Mouse (Mus musculus): ENCODE data around the gene Ikzf3. TPM values are rescaled to one million over a fixed set of nuclear protein-coding genes. Genes with fewer than 3 reads are reported as not detected.
A peak's percentile ranks its signal among the peaks of the same experiment; 100 is the strongest.

The Ikzf3 gene
- polyA plus RNA-seq, 1 experiment from 2014 or later: 0.73 TPM

- Histone ChIP-seq H3K4me2 (replicated peaks; ENCODE audit: low read depth, low read length) (peak overlapping the region; percentile 46), H3K4me3 (ENCODE audit: low read length) (peak overlapping the region; percentile 36; the same call in 1 of the 2 replicates), H3K27me3 (ENCODE audit: control insufficient read depth, insufficient read depth, low read length) (peaks cover 14% of the 10 kb centered on the region; the same call in 1 of the 2 replicates)
These were observed 95.7 kb downstream of the Ikzf3 start for GRCm38 (mm10) chr11:98449921-98450771.

GRCm38 (mm10) chr11:98449419-98449818 is 96.4 kb downstream of the Ikzf3 start:
- Histone ChIP-seq H3K4me1 (ENCODE audit: control insufficient read depth, insufficient read depth, low read length) (peaks cover 12% of the 10 kb centered on the region), H3K4me2 (replicated peaks; ENCODE audit: low read depth, low read length) (peak overlapping the region; percentile 46), H3K9ac (ENCODE audit: low read depth, low read length) (peak overlapping the region; percentile 32; the same call in 1 of the 2 replicates), H3K36me3 (ENCODE audit: control insufficient read depth, insufficient read depth, low read length) (peaks cover 25% of the 10 kb centered on the region; the same call in 1 of the 2 replicates), H3K27ac (ENCODE audit: low read depth, low read length) (no peak overlapping the region), H3K27me3 (ENCODE audit: control insufficient read depth, insufficient read depth, low read length) (peaks cover 14% of the 10 kb centered on the region; the same call in 1 of the 2 replicates), H3K9me3 (ENCODE audit: control insufficient read depth, low read length) (no peaks in the 10 kb centered on the region), H3K4me3 (ENCODE audit: low read length) (peak overlapping the region; percentile 36)
- ATAC-seq (ENCODE audit: low FRiP score, low TSS enrichment): no peak
- WGBS: 78% methylated on average over 3 of the region's 3 CpGs

More at GRCm38 (mm10) chr11:98449921-98450771, 95.7 kb downstream of the Ikzf3 start:
- Histone ChIP-seq H3K9ac (ENCODE audit: low read depth, low read length) (0 out of 2 replicates have a peak overlapping the region, but pooled peaks have one; percentile 32), H3K4me1 (ENCODE audit: control insufficient read depth, insufficient read depth, low read length) (peaks cover 12% of the 10 kb centered on the region), H3K36me3 (ENCODE audit: control insufficient read depth, insufficient read depth, low read length) (peaks cover 32% of the 10 kb centered on the region; the same call in 1 of the 2 replicates), H3K9me3 (ENCODE audit: control insufficient read depth, low read length) (no peaks in the 10 kb centered on the region), H3K27ac (ENCODE audit: low read depth, low read length) (no peak overlapping the region)
- WGBS: 82% methylated on average over 20 of the region's 20 CpGs
- no peak for ATAC-seq (ENCODE audit: low FRiP score, low TSS enrichment)

GRCm38 (mm10) chr11:98448191-98448790 is 97.5 kb downstream of the Ikzf3 start:
- Histone ChIP-seq H3K36me3 (ENCODE audit: control insufficient read depth, insufficient read depth, low read length) (peaks cover 17% of the 10 kb centered on the region; the same call in 1 of the 2 replicates), H3K4me1 (ENCODE audit: control insufficient read depth, insufficient read depth, low read length) (peaks cover 12% of the 10 kb centered on the region), H3K9ac (ENCODE audit: low read depth, low read length) (peak overlapping the region; percentile 53; the same call in 1 of the 2 replicates), H3K9me3 (ENCODE audit: control insufficient read depth, low read length) (no peaks in the 10 kb centered on the region), H3K4me2 (replicated peaks; ENCODE audit: low read depth, low read length) (peak overlapping the region; percentile 46), H3K27me3 (ENCODE audit: control insufficient read depth, insufficient read depth, low read length) (peaks cover 14% of the 10 kb centered on the region; the same call in 1 of the 2 replicates), H3K27ac (ENCODE audit: low read depth, low read length) (peak overlapping the region; percentile 93), H3K4me3 (ENCODE audit: low read length) (peak overlapping the region; percentile 41)
- 28% methylated on average over 13 of the region's 13 CpGs for WGBS
- ATAC-seq (ENCODE audit: low FRiP score, low TSS enrichment): peak; percentile 24; the same call in 1 of the 2 replicates

GRCm38 (mm10) chr11:98447475-98447834 is 98.4 kb downstream of the Ikzf3 start:
- peak overlapping the region; percentile 93 for H3K27ac ChIP-seq (ENCODE audit: low read depth, low read length)
- peaks cover 12% of the 10 kb centered on the region; the same call in 1 of the 2 replicates for H3K36me3 ChIP-seq (ENCODE audit: control insufficient read depth, insufficient read depth, low read length)
- H3K4me2 ChIP-seq (replicated peaks; ENCODE audit: low read depth, low read length): peak overlapping the region; percentile 31
- peaks cover 12% of the 10 kb centered on the region for H3K4me1 ChIP-seq (ENCODE audit: control insufficient read depth, insufficient read depth, low read length)
- H3K27me3 ChIP-seq (ENCODE audit: control insufficient read depth, insufficient read depth, low read length): peaks cover 14% of the 10 kb centered on the region; the same call in 1 of the 2 replicates
- H3K4me3 ChIP-seq (ENCODE audit: low read length): peak overlapping the region; percentile 41
- H3K9me3 ChIP-seq (ENCODE audit: control insufficient read depth, low read length): no peaks in the 10 kb centered on the region
- WGBS: 12% methylated on average over 7 of the region's 7 CpGs
- H3K9ac ChIP-seq (ENCODE audit: low read depth, low read length): peak overlapping the region; percentile 53
- no peak; the same call in 1 of the 2 replicates for ATAC-seq (ENCODE audit: low FRiP score, low TSS enrichment)

- peak overlapping the region; percentile 41 for H3K4me3 ChIP-seq (ENCODE audit: low read length)
- peak overlapping the region; percentile 93 for H3K27ac ChIP-seq (ENCODE audit: low read depth, low read length)
- H3K9me3 ChIP-seq (ENCODE audit: control insufficient read depth, low read length): no peaks in the 10 kb centered on the region
- 1% methylated on average over 33 of the region's 33 CpGs for WGBS
- peaks cover 7% of the 10 kb centered on the region; the same call in 1 of the 2 replicates for H3K36me3 ChIP-seq (ENCODE audit: control insufficient read depth, insufficient read depth, low read length)
- peaks cover 14% of the 10 kb centered on the region; the same call in 1 of the 2 replicates for H3K27me3 ChIP-seq (ENCODE audit: control insufficient read depth, insufficient read depth, low read length)
- H3K9ac ChIP-seq (ENCODE audit: low read depth, low read length): peak overlapping the region; percentile 53
- ATAC-seq (ENCODE audit: low FRiP score, low TSS enrichment): peak; percentile 78
- peak overlapping the region; percentile 31 for H3K4me2 ChIP-seq (replicated peaks; ENCODE audit: low read depth, low read length)
- H3K4me1 ChIP-seq (ENCODE audit: control insufficient read depth, insufficient read depth, low read length): peaks cover 12% of the 10 kb centered on the region
These were observed 99.0 kb downstream of the Ikzf3 start for GRCm38 (mm10) chr11:98446562-98447474.

- Histone ChIP-seq H3K4me3 (ENCODE audit: low read length) (peak within 1 kb of the TSS; percentile 41), H3K36me3 (ENCODE audit: control insufficient read depth, insufficient read depth, low read length) (peaks cover 3% of the 10 kb centered on the region; the same call in 1 of the 2 replicates), H3K9ac (ENCODE audit: low read depth, low read length) (peak within 1 kb of the TSS; percentile 53), H3K27ac (ENCODE audit: low read depth, low read length) (peak within 1 kb of the TSS; percentile 93), H3K27me3 (ENCODE audit: control insufficient read depth, insufficient read depth, low read length) (peaks cover 14% of the 10 kb centered on the region; the same call in 1 of the 2 replicates), H3K9me3 (ENCODE audit: control insufficient read depth, low read length) (no peaks in the 10 kb centered on the region), H3K4me1 (ENCODE audit: control insufficient read depth, insufficient read depth, low read length) (peaks cover 12% of the 10 kb centered on the region), H3K4me2 (replicated peaks; ENCODE audit: low read depth, low read length) (peak within 1 kb of the TSS; percentile 31)
- 4% methylated on average over 5 of the region's 5 CpGs for WGBS
- peak; percentile 50 for ATAC-seq (ENCODE audit: low FRiP score, low TSS enrichment)
These were observed 99.6 kb downstream of the Ikzf3 start, which contains the start of gene Grb7 for GRCm38 (mm10) chr11:98446213-98446561. TSS of gene Grb7 (plus strand) at chr11:98446394.

- Histone ChIP-seq H3K9ac (ENCODE audit: low read depth, low read length) (no peak overlapping the region), H3K27ac (ENCODE audit: low read depth, low read length) (peak overlapping the region; percentile 93; the same call in 1 of the 2 replicates), H3K4me2 (replicated peaks; ENCODE audit: low read depth, low read length) (no peak overlapping the region), H3K4me1 (ENCODE audit: control insufficient read depth, insufficient read depth, low read length) (peaks cover 12% of the 10 kb centered on the region), H3K27me3 (ENCODE audit: control insufficient read depth, insufficient read depth, low read length) (peaks cover 14% of the 10 kb centered on the region; the same call in 1 of the 2 replicates), H3K9me3 (ENCODE audit: control insufficient read depth, low read length) (no peaks in the 10 kb centered on the region), H3K4me3 (ENCODE audit: low read length) (no peak overlapping the region), H3K36me3 (ENCODE audit: control insufficient read depth, insufficient read depth, low read length) (no peaks in the 10 kb centered on the region)
- no peak for ATAC-seq (ENCODE audit: low FRiP score, low TSS enrichment)
- 39% methylated on average over 4 of the region's 4 CpGs for WGBS
These were observed 100.2 kb downstream of the Ikzf3 start for GRCm38 (mm10) chr11:98445679-98446078.

GRCm38 (mm10) chr11:98445238-98445637 is 100.6 kb downstream of the Ikzf3 start:
- peaks cover 14% of the 10 kb centered on the region; the same call in 1 of the 2 replicates for H3K27me3 ChIP-seq (ENCODE audit: control insufficient read depth, insufficient read depth, low read length)
- no peak overlapping the region for H3K9ac ChIP-seq (ENCODE audit: low read depth, low read length)
- H3K4me1 ChIP-seq (ENCODE audit: control insufficient read depth, insufficient read depth, low read length): peaks cover 12% of the 10 kb centered on the region
- H3K4me2 ChIP-seq (replicated peaks; ENCODE audit: low read depth, low read length): no peak overlapping the region
- no peaks in the 10 kb centered on the region for H3K9me3 ChIP-seq (ENCODE audit: control insufficient read depth, low read length)
- H3K27ac ChIP-seq (ENCODE audit: low read depth, low read length): peak overlapping the region; percentile 93; the same call in 1 of the 2 replicates
- no peak overlapping the region for H3K4me3 ChIP-seq (ENCODE audit: low read length)
- 17% methylated on average over 1 of the region's 1 CpGs for WGBS
- H3K36me3 ChIP-seq (ENCODE audit: control insufficient read depth, insufficient read depth, low read length): no peaks in the 10 kb centered on the region
- no peak for ATAC-seq (ENCODE audit: low FRiP score, low TSS enrichment)

Measured in kidney, embryonic 14.5 days (tissue).